ENCODE assay signal across 8 mouse cellular contexts in genomic region chr11:102230006-102230741, GRCm38 (mm10). TPM values are rescaled to one million over a fixed set of nuclear protein-coding genes. Genes with fewer than 3 reads are reported as not detected.
DNase-seq lines count a peak whose midpoint lies in the region; ATAC-seq and TF ChIP-seq lines count a peak whose summit lies in the region.

Gene Hdac5 (minus strand): TSS chr11:102230166.

- peak within 1 kb of the TSS; percentile 83 for H3K9ac ChIP-seq in ES-Bruce4 (ENCODE audit: low read depth, poor library complexity, severe bottlenecking)
- H3K9ac ChIP-seq in forebrain, embryonic 13.5 days, result peak within 1 kb of the TSS; percentile 90
- H3K9ac ChIP-seq in liver, postnatal 0 days (replicated peaks), result peak within 1 kb of the TSS; percentile 72
- peak within 1 kb of the TSS; percentile 94 for H3K9ac ChIP-seq in neural tube, embryonic 14.5 days (replicated peaks; ENCODE audit: low read depth, low read length)

- no peaks in the 10 kb centered on the region for H3K9me3 ChIP-seq in ES-Bruce4 (replicated peaks; ENCODE audit: control insufficient read depth, insufficient read depth, low read length, poor library complexity, severe bottlenecking)
- H3K9me3 ChIP-seq in forebrain, embryonic 13.5 days (replicated peaks), result no peaks in the 10 kb centered on the region
- H3K9me3 ChIP-seq in liver, postnatal 0 days (ENCODE audit: low read length), result no peaks in the 10 kb centered on the region
- no peaks in the 10 kb centered on the region for H3K9me3 ChIP-seq in neural tube, embryonic 14.5 days (ENCODE audit: control insufficient read depth, low read length)

- TF ChIP-seq POLR2A in ES-Bruce4 (IDR thresholded peaks at IDR 0.05; ENCODE audit: insufficient read depth, low read length), result peak; percentile 31

- H3K36me3 ChIP-seq in ES-Bruce4 (ENCODE audit: control insufficient read depth, insufficient read depth, low read length, poor library complexity, severe bottlenecking), result no peaks in the 10 kb centered on the region
- H3K36me3 ChIP-seq in forebrain, embryonic 13.5 days (ENCODE audit: poor library complexity, severe bottlenecking), result no peaks in the 10 kb centered on the region
- no peaks in the 10 kb centered on the region for H3K36me3 ChIP-seq in liver, postnatal 0 days (replicated peaks; ENCODE audit: insufficient read depth, low read length)
- H3K36me3 ChIP-seq in neural tube, embryonic 14.5 days (ENCODE audit: control insufficient read depth, insufficient read depth, low read length), result no peaks in the 10 kb centered on the region

- no peaks in the 10 kb centered on the region for H3K27me3 ChIP-seq in ES-Bruce4 (ENCODE audit: control insufficient read depth, insufficient read depth, low read length, poor library complexity, severe bottlenecking)
- no peaks in the 10 kb centered on the region for H3K27me3 ChIP-seq in forebrain, embryonic 13.5 days
- peaks cover 3% of the 10 kb centered on the region; the same call in 1 of the 2 replicates for H3K27me3 ChIP-seq in liver, postnatal 0 days (ENCODE audit: insufficient read depth, low read length)
- no peaks in the 10 kb centered on the region for H3K27me3 ChIP-seq in neural tube, embryonic 14.5 days (ENCODE audit: control insufficient read depth, insufficient read depth, low read length)

- peak; percentile 99 for DNase-seq in heart, postnatal 10 days
- peak; percentile 99 for DNase-seq in large intestine, adult 2 months (ENCODE audit: low read depth, low spot score)
- DNase-seq in liver, postnatal 0 days, result peak; percentile 97
- DNase-seq in testis, postnatal 10 days (ENCODE audit: low spot score), result peak; percentile 98

- TF ChIP-seq EP300 in ES-Bruce4 (IDR thresholded peaks at IDR 0.05; ENCODE audit: insufficient read depth, low read depth, low read length), result no peak
- peak; percentile 64 for TF ChIP-seq EP300 in liver, postnatal 0 days (IDR thresholded peaks at IDR 0.05; ENCODE audit: low read depth)

- no peak within 1 kb of the TSS for H3K27ac ChIP-seq in ES-Bruce4 (ENCODE audit: insufficient read depth, low read length)
- H3K27ac ChIP-seq in forebrain, embryonic 13.5 days, result peak within 1 kb of the TSS; percentile 93
- H3K27ac ChIP-seq in liver, postnatal 0 days (ENCODE audit: low read depth), result peak within 1 kb of the TSS; percentile 73
- H3K27ac ChIP-seq in neural tube, embryonic 14.5 days (ENCODE audit: low read depth, low read length), result peak within 1 kb of the TSS; percentile 94

- WGBS in forebrain, embryonic 13.5 days, result under 1% methylated on average over 27 of the region's 49 CpGs
- under 1% methylated on average over 48 of the region's 49 CpGs for WGBS in large intestine, adult 2 months
- WGBS in liver, postnatal 0 days (ENCODE audit: insufficient replicate concordance), result under 1% methylated on average over 33 of the region's 49 CpGs
- WGBS in neural tube, embryonic 14.5 days, result under 1% methylated on average over 37 of the region's 49 CpGs

- no peak for TF ChIP-seq CTCF in ES-Bruce4 (IDR thresholded peaks at IDR 0.05; ENCODE audit: low read depth, low read length)
- peak; percentile 25; the same call in 1 of the 2 replicates for TF ChIP-seq CTCF in liver, postnatal 0 days (IDR thresholded peaks at IDR 0.05; ENCODE audit: low read depth)

- intact Hi-C loops in heart, postnatal 10 days (cut with DNase I), result loop anchor here (1.0 kb wide), 1 partner anchor 18 kb away; the partner anchor contains the start of gene BC030867

- peak within 1 kb of the TSS; percentile 89 for H3K4me3 ChIP-seq in ES-Bruce4 (ENCODE audit: low read depth, low read length)
- peak within 1 kb of the TSS; percentile 79 for H3K4me3 ChIP-seq in forebrain, embryonic 13.5 days
- H3K4me3 ChIP-seq in liver, postnatal 0 days (ENCODE audit: low read depth, low read length), result peak within 1 kb of the TSS; percentile 84
- peak within 1 kb of the TSS; percentile 86 for H3K4me3 ChIP-seq in neural tube, embryonic 14.5 days (ENCODE audit: low read depth, low read length)

- ATAC-seq in cerebellum, adult (ENCODE audit: insufficient number of reproducible peaks, low FRiP score, low TSS enrichment), result peak; percentile 88; the same call in 1 of the 2 replicates
- ATAC-seq in forebrain, embryonic 13.5 days, result peak; percentile 86
- peak; percentile 96 for ATAC-seq in liver, postnatal 0 days
- ATAC-seq in neural tube, embryonic 14.5 days (ENCODE audit: low read depth), result peak; percentile 88

- peaks cover 10% of the 10 kb centered on the region for H3K4me1 ChIP-seq in ES-Bruce4 (ENCODE audit: control insufficient read depth, insufficient read depth, low read length)
- H3K4me1 ChIP-seq in forebrain, embryonic 13.5 days, result peaks cover 46% of the 10 kb centered on the region
- peaks cover 18% of the 10 kb centered on the region for H3K4me1 ChIP-seq in liver, postnatal 0 days (ENCODE audit: insufficient read depth)
- peaks cover 32% of the 10 kb centered on the region for H3K4me1 ChIP-seq in neural tube, embryonic 14.5 days (ENCODE audit: control insufficient read depth, insufficient read depth, low read length)

- peak within 1 kb of the TSS; percentile 76 for H3K4me2 ChIP-seq in forebrain, embryonic 13.5 days
- H3K4me2 ChIP-seq in liver, postnatal 0 days (ENCODE audit: low read depth, low read length), result peak within 1 kb of the TSS; percentile 98
- H3K4me2 ChIP-seq in neural tube, embryonic 14.5 days (ENCODE audit: low read depth, low read length), result peak within 1 kb of the TSS; percentile 91

RNA-seq across cellular contexts. Expression of gene Hdac5, which starts in this region (rescaled TPM):
- 41.2 and 42.4 TPM in 2 replicates for polyA plus RNA-seq in ES-Bruce4 (2011; ENCODE audit: insufficient read depth, insufficient read length, low read depth, missing spikeins)
- 88.2 TPM in 2 replicates for polyA plus RNA-seq in forebrain, embryonic 13.5 days (2015; fragmentation: Nextera tagmentation; extraction: Ambion mirVana)
- total RNA-seq in heart, postnatal 10 days (2021), result 100 to 1,000 TPM; 106 to 139 TPM
- polyA plus RNA-seq in large intestine, adult 2 months (2012; rRNA removed), result 30.3 TPM in 2 replicates
- 17.7 and 17.8 TPM in 2 replicates for polyA plus RNA-seq in liver, postnatal 0 days (2015; fragmentation: Nextera tagmentation; extraction: Ambion mirVana)
- polyA plus RNA-seq in neural tube, embryonic 14.5 days (2014; fragmentation: Nextera tagmentation; extraction: Ambion mirVana), result 44.2 and 47.3 TPM in 2 replicates
